In genomic region chr13:34916520-34917167, GRCm38 (mm10) we compare ENCODE assay signal across 9 mouse cellular contexts. TPM values are rescaled to one million over a fixed set of nuclear protein-coding genes. Genes with fewer than 3 reads are reported as not detected.
DNase-seq lines count a peak whose midpoint lies in the region; TF ChIP-seq lines count a peak whose summit lies in the region.
"Had no signal": no experiment of that assay in that cellular context is flagged by ENCODE, and none has a peak within 500 bp of the region (broad histone marks: within the 10 kb centered on the region; RNA-seq: fewer than 3 reads in every experiment).

No protein-coding gene starts in this region.

- no peaks in the 10 kb centered on the region for H3K36me3 ChIP-seq in limb, embryonic 10.5 days

- peak; percentile 7 to 25 for DNase-seq in cerebellum, postnatal 14 days
- DNase-seq in cerebellum, adult 9-11 months, result no peak
- peak; percentile 20 for DNase-seq in brain, embryonic 14.5 days (ENCODE audit: low read depth)
- peak; percentile 15 to 22 for DNase-seq in heart, postnatal 10 days
- DNase-seq in limb, embryonic 10.5 days (ENCODE audit: low spot score), result peak; percentile 54
- peak; percentile 26 for DNase-seq in naive thymus-derived CD4-positive, alpha-beta T cell, adult 2 months (ENCODE audit: low read depth)
- DNase-seq in urinary bladder, postnatal 10 days (ENCODE audit: low spot score), result no peak
- no peak for DNase-seq in layer of hippocampus, adult 9-10 months (ENCODE audit: low spot score)

- peaks cover 16% of the 10 kb centered on the region for H3K4me1 ChIP-seq in limb, embryonic 10.5 days

- peak overlapping the region; percentile 37 for H3K4me3 ChIP-seq in limb, embryonic 10.5 days

- 48% methylated on average over 37 of the region's 37 CpGs for WGBS in limb, embryonic 10.5 days

- no peak for TF ChIP-seq POLR2A in brain, embryonic 14.5 days (IDR thresholded peaks at IDR 0.05; ENCODE audit: borderline replicate concordance, extremely low read depth, insufficient read depth, insufficient read length, poor library complexity, severe bottlenecking)

- intact Hi-C loops in heart, postnatal 10 days (cut with DNase I), result no loop called here

- H3K27me3 ChIP-seq in limb, embryonic 10.5 days (ENCODE audit: low read depth, poor library complexity, severe bottlenecking), result no peaks in the 10 kb centered on the region

- H3K9me3 ChIP-seq in limb, embryonic 10.5 days (replicated peaks), result no peaks in the 10 kb centered on the region

- H3K27ac ChIP-seq in limb, embryonic 10.5 days, result peak overlapping the region; percentile 81

- TF ChIP-seq CTCF in brain, embryonic 14.5 days (IDR thresholded peaks at IDR 0.05; ENCODE audit: borderline replicate concordance, extremely low read depth, insufficient read depth, insufficient read length), result no peak

RNA-seq across cellular contexts. Expression of gene Fam217a, which starts 7.5 kb away (rescaled TPM):
- 0.40 and 0.85 TPM in 2 replicates for polyA plus RNA-seq in brain, embryonic 14.5 days (2012; rRNA removed)
- total RNA-seq in heart, postnatal 10 days (2021), result under 1 TPM; 0.27 to 0.29 TPM
- polyA plus RNA-seq in limb, embryonic 10.5 days (2016; fragmentation: Nextera tagmentation; extraction: Ambion mirVana), result 0.70 and 1.3 TPM in 2 replicates

RNA-seq across cellular contexts. Expression of gene 4933417A18Rik, which starts 7.6 kb away (rescaled TPM):
- polyA plus RNA-seq in brain, embryonic 14.5 days (2012; rRNA removed), result not detected in 2 replicates
- not detected for total RNA-seq in heart, postnatal 10 days (2021)
- not detected in 2 replicates for polyA plus RNA-seq in limb, embryonic 10.5 days (2016; fragmentation: Nextera tagmentation; extraction: Ambion mirVana)
- total RNA-seq: heart, adult 18-20 months had no signal

RNA-seq across cellular contexts. Expression of gene Prpf4b, which starts 41.5 kb away (rescaled TPM):
- 98.8 and 121 TPM in 2 replicates for polyA plus RNA-seq in brain, embryonic 14.5 days (2012; rRNA removed)
- total RNA-seq in heart, postnatal 10 days (2021), result 10 to 100 TPM; 43.9 to 47.6 TPM
- polyA plus RNA-seq in limb, embryonic 10.5 days (2016; fragmentation: Nextera tagmentation; extraction: Ambion mirVana), result 51.2 and 62.5 TPM in 2 replicates

RNA-seq across cellular contexts. Expression of gene Eci3, which starts 47.0 kb away (rescaled TPM):
- 0.11 and 0.16 TPM in 2 replicates for polyA plus RNA-seq in brain, embryonic 14.5 days (2012; rRNA removed)
- 1 to 10 TPM; 2.3 to 3.2 TPM for total RNA-seq in heart, postnatal 10 days (2021)
- 0.15 TPM in 1 of 2 replicates, not detected in the other for polyA plus RNA-seq in limb, embryonic 10.5 days (2016; fragmentation: Nextera tagmentation; extraction: Ambion mirVana)

Comparison
In these comparisons a context has a peak if more than half of its experiments do, and no peak if none do; other contexts are left out.
1. DNase-seq: peak in cerebellum, postnatal 14 days (2 of 2), brain, embryonic 14.5 days (single experiment), heart, postnatal 10 days (2 of 2), limb, embryonic 10.5 days (single experiment) and naive thymus-derived CD4-positive, alpha-beta T cell, adult 2 months (single experiment); none in cerebellum, adult 9-11 months (single experiment), urinary bladder, postnatal 10 days (single experiment) and layer of hippocampus, adult 9-10 months (single experiment).